Mouse (Mus musculus): Measurements from ENCODE around the gene Olfr224.
"Not testable (repeated sequence)": the region's sequence is repeated elsewhere in the genome, so short reads cannot be mapped to it uniquely, and the experiment has no call there.

The Olfr224 gene

DNA sequence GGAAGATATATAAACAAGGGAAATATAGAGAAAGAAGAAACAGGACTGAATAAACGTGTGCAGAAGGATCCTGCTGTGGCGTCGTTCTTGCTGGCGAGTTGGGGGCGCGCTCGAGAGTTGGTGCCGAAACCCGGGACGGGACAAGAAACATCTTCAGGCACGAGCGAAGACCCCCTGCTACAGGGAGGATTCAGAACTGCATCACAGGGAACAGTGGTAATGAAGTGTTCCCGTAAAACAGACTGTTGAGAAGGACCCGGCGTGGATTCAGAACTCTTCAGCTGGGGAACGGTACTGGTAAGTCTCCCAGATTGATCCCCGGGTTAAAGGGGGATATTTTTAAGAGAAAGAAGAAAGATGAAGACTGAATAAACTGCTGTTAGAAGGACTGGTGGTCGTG lies 51.4 kb downstream of the Olfr224 start:
- DNase-seq (ENCODE audit: low read depth, low spot score), result not testable (repeated sequence)
